Mouse (Mus musculus) heart, postnatal 0 days (tissue): ENCODE measurements around the gene Mtmr3. TPM values are rescaled to one million over a fixed set of nuclear protein-coding genes. Genes with fewer than 3 reads are reported as not detected.
A peak's percentile ranks its signal among the peaks of the same experiment; 100 is the strongest.

Source experiments
- ATAC-seq: fragments of 200-750 bp; cut with Nextera tagmentation; 2 replicates; pipeline ENCODE4 v1.8.0; 2017; ENCODE audit warnings: low read depth, moderate number of reproducible peaks, moderate library complexity; ENCODE audit not compliant: insufficient read depth
- DNase-seq: peaks from one replicate; pipeline ENCODE4 v3.0.0-alpha.2; 2016; ENCODE audit warnings: low spot score
- H3K27ac ChIP-seq: fragments of 300-500 bp; sonication (generic); 2 replicates; pipeline ENCODE4 v1.5.1; 2014; ENCODE audit warnings: low read depth, mild to moderate bottlenecking
- H3K27me3 ChIP-seq: fragments of 300-500 bp; sonication (generic); 2 replicates; pipeline ENCODE4 v1.6.1; 2014; ENCODE audit warnings: low read length, mixed read lengths; ENCODE audit not compliant: control insufficient read depth, insufficient read depth
- H3K36me3 ChIP-seq: fragments of 300-500 bp; sonication (generic); replicated peaks from 2 replicates; pipeline ENCODE4 v1.6.1; 2014; ENCODE audit warnings: low read length, mixed read lengths; ENCODE audit not compliant: control insufficient read depth, insufficient read depth
- H3K4me1 ChIP-seq: fragments of 300-500 bp; sonication (generic); 2 replicates; pipeline ENCODE4 v1.6.1; 2014; ENCODE audit warnings: antibody characterized with exemption; ENCODE audit not compliant: control insufficient read depth, insufficient read depth
- H3K4me2 ChIP-seq: fragments of 300-500 bp; sonication (generic); 2 replicates; pipeline ENCODE4 v1.6.1; 2014; ENCODE audit warnings: low read depth, mild to moderate bottlenecking, low read length, moderate library complexity
- H3K4me3 ChIP-seq: fragments of 300-500 bp; sonication (generic); 2 replicates; pipeline ENCODE4 v1.5.1; 2014; ENCODE audit warnings: low read depth, low read length
- H3K9ac ChIP-seq: fragments of 300-500 bp; sonication (generic); replicated peaks from 2 replicates; pipeline ENCODE4 v1.6.1; 2014; ENCODE audit warnings: low read depth, low read length, mixed read lengths
- H3K9me3 ChIP-seq: fragments of 300-500 bp; sonication (generic); replicated peaks from 2 replicates; pipeline ENCODE4 v1.6.1; 2016; ENCODE audit warnings: low read length; ENCODE audit not compliant: control insufficient read depth
- CTCF ChIP-seq: IDR thresholded peaks from 2 replicates; pipeline ENCODE4 v1.5.1; 2016; ENCODE audit warnings: antibody characterized with exemption, control low read depth, low read depth
- EP300 ChIP-seq: IDR thresholded peaks from 2 replicates; pipeline ENCODE4 v1.6.1; 2016; ENCODE audit warnings: antibody characterized with exemption, low read depth
- WGBS: fragments of 180-500 bp; shearing (Covaris S2); extraction: QIAGEN DNeasy Blood & Tissue Kit; methylation state at CpG from one replicate; pipeline ENCODE4 v1.1.7; 2014; 5-methylcytosine and 5-hydroxymethylcytosine counted together
- polyA plus RNA-seq: library from polyadenylated mRNA; unstranded; fragments of >200 nt; fragmentation: Nextera tagmentation; extraction: Ambion mirVana; gene quantifications from 2 replicates; pipeline ENCODE4 v1.2.1, GENCODE M21; 2015
- total RNA-seq: library from RNA; depleted of rRNA; stranded (reverse); fragments of >200 nt; gene quantifications from 2 replicates; pipeline ENCODE4 v1.2.3, GENCODE M21; 2014; ENCODE audit warnings: low replicate concordance

The Mtmr3 gene
- total and polyA plus RNA-seq, 2 experiments from 2014 or later: 15.1 to 53.3 TPM

DNA sequence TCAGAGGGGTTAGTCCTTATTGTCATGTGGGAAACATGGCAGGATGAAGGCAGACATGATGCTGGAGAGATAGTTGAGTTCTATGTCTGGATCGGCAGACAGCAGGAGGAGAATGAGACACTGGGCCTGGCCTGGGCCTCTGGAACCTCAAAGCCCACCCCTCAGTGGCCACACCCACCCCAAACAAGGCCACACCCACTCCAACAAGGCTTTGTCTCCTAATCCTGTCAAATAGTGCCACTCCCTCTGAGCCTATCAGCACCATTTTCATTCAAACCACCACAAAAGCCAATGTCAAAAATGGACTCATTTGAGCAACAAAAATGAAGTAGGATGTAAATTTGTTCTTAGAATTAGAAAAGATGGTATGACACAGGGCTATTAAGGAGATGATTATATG lies 130.5 kb downstream of the Mtmr3 start:
- ATAC-seq (no peak), DNase-seq (no peak)
- H3K4me2 ChIP-seq: no peak overlapping the region
- no peaks in the 10 kb centered on the region for H3K9me3 ChIP-seq
- no peak overlapping the region for H3K9ac ChIP-seq
- H3K27ac ChIP-seq: no peak overlapping the region
- H3K27me3 ChIP-seq: peaks cover 4% of the 10 kb centered on the region; the same call in 1 of the 2 replicates
- WGBS: 83% methylated on average over 1 of the region's 1 CpGs
- H3K36me3 ChIP-seq: no peaks in the 10 kb centered on the region
- H3K4me3 ChIP-seq: no peak overlapping the region
- no peak for TF ChIP-seq EP300
- TF ChIP-seq CTCF: no peak
- H3K4me1 ChIP-seq: no peaks in the 10 kb centered on the region

DNA sequence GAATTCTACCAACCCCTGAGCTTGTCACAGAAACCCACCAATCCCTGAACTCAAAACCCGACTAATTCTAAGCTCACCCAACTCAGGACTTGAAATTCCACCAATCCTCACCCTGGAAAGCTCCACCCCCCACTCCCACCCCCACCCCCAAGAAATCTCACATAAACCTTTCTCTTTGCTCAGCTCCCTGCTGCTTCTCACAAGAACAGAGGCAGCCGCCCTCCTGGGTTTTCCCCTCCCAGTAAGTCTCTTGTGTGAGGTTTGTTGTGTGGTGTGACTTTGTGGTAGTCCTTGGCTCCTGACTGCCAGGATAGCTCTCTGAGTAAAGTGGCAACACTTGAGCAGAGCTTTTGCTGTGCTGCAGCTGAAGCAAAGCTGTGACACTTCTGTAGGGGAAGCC lies 131.8 kb downstream of the Mtmr3 start:
- peaks cover 4% of the 10 kb centered on the region; the same call in 1 of the 2 replicates for H3K27me3 ChIP-seq
- no peaks in the 10 kb centered on the region for H3K4me1 ChIP-seq
- DNase-seq (no peak), ATAC-seq (no peak)
- H3K4me3 ChIP-seq: no peak overlapping the region
- H3K9ac ChIP-seq: no peak overlapping the region
- TF ChIP-seq EP300 (no peak), CTCF (no peak)
- H3K27ac ChIP-seq: no peak overlapping the region
- no peaks in the 10 kb centered on the region for H3K9me3 ChIP-seq
- H3K4me2 ChIP-seq: no peak overlapping the region
- WGBS: 35% methylated on average over 2 of the region's 2 CpGs
- no peaks in the 10 kb centered on the region for H3K36me3 ChIP-seq

DNA sequence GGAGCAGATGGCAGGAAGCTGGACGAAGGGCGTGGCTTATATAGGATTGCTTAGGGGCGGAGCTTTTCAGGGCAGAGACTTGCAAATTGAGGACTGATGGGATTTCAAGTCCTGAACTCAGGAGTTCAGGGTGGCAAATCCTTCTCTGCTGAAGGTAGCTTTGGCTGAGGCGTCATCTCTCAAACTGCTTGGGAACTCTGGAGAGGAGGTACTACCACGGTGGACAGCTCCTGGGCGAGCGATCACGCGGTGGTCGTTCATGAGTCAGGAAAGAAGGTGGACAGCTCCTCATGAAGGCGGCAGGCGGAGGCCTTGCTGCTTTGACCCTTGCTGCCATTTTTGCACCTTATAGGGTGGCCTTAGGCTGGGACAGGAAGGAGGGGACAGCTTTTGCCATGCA lies 133.5 kb downstream of the Mtmr3 start:
- no peak for ATAC-seq
- 7% methylated on average over 12 of the region's 12 CpGs for WGBS

DNA sequence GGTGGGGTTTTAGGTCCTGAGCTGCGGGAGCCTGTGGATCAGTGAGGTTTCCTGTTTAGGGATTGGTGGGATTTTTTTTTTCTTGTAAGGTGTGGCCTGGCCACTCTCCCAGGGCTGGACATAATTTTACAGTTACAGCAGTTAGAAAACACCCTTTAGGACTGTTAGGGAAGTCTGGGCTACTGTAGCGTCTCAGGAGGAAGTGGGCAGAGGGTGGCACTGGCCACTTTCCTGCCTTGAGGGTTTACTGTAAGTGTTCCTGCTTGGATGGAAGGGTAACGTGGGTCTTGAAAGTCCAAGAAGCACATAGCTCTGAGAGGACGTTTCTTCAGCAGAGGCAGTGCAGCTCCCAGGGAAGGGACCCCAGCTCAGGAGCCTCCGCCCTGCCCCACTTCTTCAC lies 134.0 kb downstream of the Mtmr3 start:
- no peaks in the 10 kb centered on the region for H3K4me1 ChIP-seq
- 49% methylated on average over 5 of the region's 5 CpGs for whole genome bisulfite sequencing

More for the DNA sequence above, 133.5 kb downstream of the Mtmr3 start:
- Histone ChIP-seq H3K4me3 (no peak overlapping the region), H3K9me3 (no peaks in the 10 kb centered on the region), H3K27ac (no peak overlapping the region), H3K27me3 (peaks cover 4% of the 10 kb centered on the region; the same call in 1 of the 2 replicates), H3K4me1 (no peaks in the 10 kb centered on the region), H3K4me2 (no peak overlapping the region), H3K36me3 (no peaks in the 10 kb centered on the region), H3K9ac (no peak overlapping the region)
- peak; percentile 55 for DNase-seq
- TF ChIP-seq EP300 (no peak), CTCF (no peak)

DNA sequence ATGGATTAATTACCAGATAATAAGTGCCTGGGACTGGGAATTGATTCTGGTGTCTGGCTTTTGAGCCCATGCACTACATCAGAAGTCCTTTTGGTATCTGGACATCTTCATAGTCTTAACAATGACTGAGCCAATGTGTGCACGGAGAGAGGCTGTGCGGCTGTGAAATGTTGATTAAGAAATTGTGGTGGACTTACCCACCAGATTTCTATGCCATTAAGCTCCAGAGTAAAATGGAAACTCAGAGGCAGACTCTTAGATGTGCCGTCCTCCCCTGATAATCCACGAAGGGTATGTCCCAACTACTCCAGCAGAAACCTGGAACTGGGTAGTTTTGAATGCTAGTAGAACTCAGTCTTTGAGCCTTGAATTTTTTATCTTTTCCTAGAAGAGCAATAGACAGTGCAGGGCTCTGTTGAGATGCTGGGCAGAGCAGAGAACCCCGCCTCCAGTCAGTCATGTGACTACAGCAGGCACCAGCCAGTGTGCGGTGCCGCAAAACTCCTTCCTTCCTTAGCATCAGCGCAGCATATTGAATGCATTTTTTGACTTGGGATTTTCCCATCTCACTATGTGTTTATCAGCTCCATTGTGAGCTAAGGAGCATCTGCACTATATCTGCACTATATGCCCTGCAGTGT lies 139.6 kb downstream of the Mtmr3 start:
- Histone ChIP-seq H3K36me3 (no peaks in the 10 kb centered on the region), H3K4me2 (no peak overlapping the region), H3K9ac (no peak overlapping the region), H3K27ac (no peak overlapping the region), H3K4me1 (0 out of 2 replicates have a peak, but pooled peaks cover 4% of the 10 kb centered on the region), H3K27me3 (no peaks in the 10 kb centered on the region), H3K9me3 (no peaks in the 10 kb centered on the region), H3K4me3 (no peak overlapping the region)
- TF ChIP-seq EP300 (no peak), CTCF (no peak)
- 76% methylated on average over 8 of the region's 8 CpGs for WGBS
- no peak for DNase-seq
- no peak for ATAC-seq

More for the DNA sequence above, 134.0 kb downstream of the Mtmr3 start:
- DNase-seq (no peak), ATAC-seq (no peak)
- Histone ChIP-seq H3K27ac (no peak overlapping the region), H3K4me3 (no peak overlapping the region), H3K9me3 (no peaks in the 10 kb centered on the region), H3K36me3 (no peaks in the 10 kb centered on the region), H3K9ac (no peak overlapping the region), H3K27me3 (peaks cover 4% of the 10 kb centered on the region; the same call in 1 of the 2 replicates), H3K4me2 (no peak overlapping the region)
- no peak for TF ChIP-seq CTCF
- no peak for TF ChIP-seq EP300
